Mouse (Mus musculus): ENCODE measurements at regions not wholly inside any gene's neighbourhood (a gene's known extent, or its start where the extent isn't known, plus 50 kb on each side); places are given as distances from the start of the nearest gene placed in this dataset.
A peak's percentile ranks its signal among the peaks of the same experiment; 100 is the strongest.

DNA sequence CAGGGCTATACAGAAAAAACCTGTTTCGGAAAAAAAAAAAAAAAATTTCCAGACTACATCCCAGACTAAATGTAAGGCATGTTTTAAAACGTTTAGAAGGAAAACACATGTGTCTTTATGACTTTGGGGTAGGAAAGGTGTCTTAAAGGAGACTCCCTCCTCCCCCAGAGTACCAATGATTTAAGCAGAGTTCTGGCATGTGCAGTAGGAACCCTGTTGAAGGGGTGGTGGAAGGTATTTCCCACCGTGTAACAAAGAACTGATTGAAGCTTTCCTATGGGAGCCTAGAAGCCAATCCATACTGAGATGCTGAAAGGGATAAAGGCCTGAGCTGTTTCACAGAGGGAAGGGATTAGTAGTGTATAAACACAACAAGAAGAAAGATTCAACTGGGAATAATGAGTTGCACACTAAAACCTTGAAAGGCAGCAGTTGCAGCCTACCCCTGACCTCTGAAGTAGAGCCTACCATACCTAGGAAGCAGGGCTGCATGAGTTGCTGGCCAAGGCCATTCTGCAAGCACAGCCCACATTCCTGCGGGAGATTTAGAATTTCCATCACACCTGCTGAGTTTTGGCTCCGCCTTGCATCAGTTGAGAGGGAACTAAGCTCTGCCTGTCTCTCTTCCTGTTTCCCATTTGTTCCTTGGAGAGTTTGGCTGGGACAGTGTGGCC, 132.4 kb upstream of the Topaz1 start:
- no peak overlapping the region for H3K4me2 ChIP-seq (ENCODE audit: low read depth, low read length)
- H3K4me3 ChIP-seq (ENCODE audit: low read length), result no peak overlapping the region
- whole genome bisulfite sequencing, result 25% methylated on average over 5 of the region's 5 CpGs
- no peak for TF ChIP-seq CTCF (IDR thresholded peaks at IDR 0.05; ENCODE audit: low read depth)
- ATAC-seq (no peak), DNase-seq (ENCODE audit: low spot score) (no peak)
- H3K4me1 ChIP-seq (ENCODE audit: insufficient read depth, low read length), result no peaks in the 10 kb centered on the region
- no peaks in the 10 kb centered on the region for H3K36me3 ChIP-seq (ENCODE audit: insufficient read depth, low read length)
- H3K27ac ChIP-seq, result no peak overlapping the region
- H3K9ac ChIP-seq (replicated peaks; ENCODE audit: low read length), result no peak overlapping the region
- no peaks in the 10 kb centered on the region for H3K27me3 ChIP-seq (ENCODE audit: insufficient read depth, low read length)
- H3K9me3 ChIP-seq (ENCODE audit: low read length), result no peaks in the 10 kb centered on the region

- peak; percentile 57 for DNase-seq (ENCODE audit: low spot score)
- ATAC-seq, result peak; percentile 28; the same call in 1 of the 2 replicates
- no peak overlapping the region for H3K9ac ChIP-seq (replicated peaks; ENCODE audit: low read length)
- H3K4me2 ChIP-seq (ENCODE audit: low read depth, low read length), result no peak overlapping the region
- H3K27me3 ChIP-seq (ENCODE audit: insufficient read depth, low read length), result no peaks in the 10 kb centered on the region
- no peaks in the 10 kb centered on the region for H3K4me1 ChIP-seq (ENCODE audit: insufficient read depth, low read length)
- H3K36me3 ChIP-seq (ENCODE audit: insufficient read depth, low read length), result no peaks in the 10 kb centered on the region
- no peaks in the 10 kb centered on the region for H3K9me3 ChIP-seq (ENCODE audit: low read length)
- TF ChIP-seq CTCF (IDR thresholded peaks at IDR 0.05; ENCODE audit: low read depth), result peak; percentile 83
- no peak overlapping the region for H3K4me3 ChIP-seq (ENCODE audit: low read length)
- H3K27ac ChIP-seq, result no peak overlapping the region
- 25% methylated on average over 4 of the region's 4 CpGs for WGBS
Measured at GRCm38 (mm10) chr9:122615351-122615750, 131.8 kb upstream of the Topaz1 start.

DNA sequence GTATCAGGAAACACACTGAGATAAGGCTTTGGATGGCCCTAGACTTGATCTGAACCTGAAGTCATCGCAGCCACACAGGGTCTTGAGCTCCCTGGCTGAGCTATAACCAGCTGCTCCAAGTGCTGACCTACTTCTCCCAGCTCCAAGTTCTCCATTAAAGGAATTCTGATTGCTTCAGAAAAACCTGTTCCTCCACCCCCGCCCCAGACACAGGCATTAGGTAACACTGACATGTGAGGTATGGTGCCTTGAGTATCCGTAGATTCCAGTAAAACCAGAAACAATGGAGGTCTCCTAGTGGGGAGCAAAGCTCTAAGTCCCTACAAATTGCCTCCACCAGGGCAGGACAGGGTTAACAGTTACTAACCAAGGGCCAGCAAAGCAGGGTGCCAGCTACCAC, 129.4 kb upstream of the Topaz1 start:
- H3K4me2 ChIP-seq (ENCODE audit: low read depth, low read length), result no peak overlapping the region
- ATAC-seq (no peak), DNase-seq (ENCODE audit: low spot score) (no peak)
- WGBS, result 55% methylated on average over 3 of the region's 3 CpGs
- no peaks in the 10 kb centered on the region for H3K9me3 ChIP-seq (ENCODE audit: low read length)
- H3K4me1 ChIP-seq (ENCODE audit: insufficient read depth, low read length), result no peaks in the 10 kb centered on the region
- H3K36me3 ChIP-seq (ENCODE audit: insufficient read depth, low read length), result no peaks in the 10 kb centered on the region
- H3K4me3 ChIP-seq (ENCODE audit: low read length), result no peak overlapping the region
- TF ChIP-seq CTCF (IDR thresholded peaks at IDR 0.05; ENCODE audit: low read depth), result no peak
- H3K27ac ChIP-seq, result no peak overlapping the region; the same call in 1 of the 2 replicates
- H3K27me3 ChIP-seq (ENCODE audit: insufficient read depth, low read length), result no peaks in the 10 kb centered on the region
- H3K9ac ChIP-seq (replicated peaks; ENCODE audit: low read length), result no peak overlapping the region

DNA sequence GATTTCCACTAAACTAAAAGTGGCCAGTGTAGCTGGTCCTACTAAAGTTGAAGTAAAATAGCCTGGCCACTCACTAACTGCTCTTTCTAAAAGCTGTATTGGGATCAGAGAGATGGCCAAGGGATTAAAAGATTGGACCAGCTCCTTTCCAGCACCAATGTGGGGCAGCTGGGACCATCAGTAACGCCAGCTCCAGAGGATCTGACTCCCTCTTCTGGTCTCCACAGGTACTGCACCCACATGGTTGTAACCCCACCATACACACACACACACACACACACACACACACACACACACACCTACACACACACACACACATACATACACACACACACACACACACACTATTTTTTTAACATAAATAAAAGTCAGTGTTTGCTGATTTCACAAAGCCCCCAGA, 122.1 kb upstream of the Topaz1 start:
- TF ChIP-seq CTCF (IDR thresholded peaks at IDR 0.05; ENCODE audit: low read depth), result peak; percentile 52
- Histone ChIP-seq H3K4me2 (ENCODE audit: low read depth, low read length) (no peak overlapping the region), H3K27ac (no peak overlapping the region), H3K4me1 (ENCODE audit: insufficient read depth, low read length) (peaks cover 6% of the 10 kb centered on the region; the same call in 1 of the 2 replicates), H3K27me3 (ENCODE audit: insufficient read depth, low read length) (no peaks in the 10 kb centered on the region), H3K9me3 (ENCODE audit: low read length) (no peaks in the 10 kb centered on the region), H3K36me3 (ENCODE audit: insufficient read depth, low read length) (no peaks in the 10 kb centered on the region), H3K9ac (replicated peaks; ENCODE audit: low read length) (no peak overlapping the region), H3K4me3 (ENCODE audit: low read length) (no peak overlapping the region)
- 70% methylated on average over 1 of the region's 1 CpGs for WGBS
- ATAC-seq (no peak), DNase-seq (ENCODE audit: low spot score) (no peak)

GRCm38 (mm10) chr9:122626346-122626745, 120.8 kb upstream of the Topaz1 start:
- Histone ChIP-seq H3K36me3 (ENCODE audit: insufficient read depth, low read length) (no peaks in the 10 kb centered on the region), H3K27me3 (ENCODE audit: insufficient read depth, low read length) (no peaks in the 10 kb centered on the region), H3K9ac (replicated peaks; ENCODE audit: low read length) (no peak overlapping the region), H3K4me2 (ENCODE audit: low read depth, low read length) (no peak overlapping the region), H3K4me1 (ENCODE audit: insufficient read depth, low read length) (peaks cover 6% of the 10 kb centered on the region; the same call in 1 of the 2 replicates), H3K9me3 (ENCODE audit: low read length) (no peaks in the 10 kb centered on the region), H3K27ac (no peak overlapping the region), H3K4me3 (ENCODE audit: low read length) (no peak overlapping the region)
- ATAC-seq (no peak), DNase-seq (ENCODE audit: low spot score) (no peak)
- no peak for TF ChIP-seq CTCF (IDR thresholded peaks at IDR 0.05; ENCODE audit: low read depth)
- 78% methylated on average over 6 of the region's 6 CpGs for WGBS

GRCm38 (mm10) chr9:122629171-122629904, 117.8 kb upstream of the Topaz1 start:
- no peaks in the 10 kb centered on the region for H3K36me3 ChIP-seq (ENCODE audit: insufficient read depth, low read length)
- H3K4me1 ChIP-seq (ENCODE audit: insufficient read depth, low read length), result peaks cover 6% of the 10 kb centered on the region; the same call in 1 of the 2 replicates
- peak; percentile 25 for DNase-seq (ENCODE audit: low spot score)
- no peak for ATAC-seq
- H3K9me3 ChIP-seq (ENCODE audit: low read length), result no peaks in the 10 kb centered on the region
- no peak overlapping the region for H3K9ac ChIP-seq (replicated peaks; ENCODE audit: low read length)
- H3K4me2 ChIP-seq (ENCODE audit: low read depth, low read length), result no peak overlapping the region
- no peak for TF ChIP-seq CTCF (IDR thresholded peaks at IDR 0.05; ENCODE audit: low read depth)
- H3K27ac ChIP-seq, result no peak overlapping the region
- H3K4me3 ChIP-seq (ENCODE audit: low read length), result no peak overlapping the region
- 26% methylated on average over 18 of the region's 18 CpGs for WGBS
- 0 out of 2 replicates have a peak, but pooled peaks cover 4% of the 10 kb centered on the region for H3K27me3 ChIP-seq (ENCODE audit: insufficient read depth, low read length)

DNA sequence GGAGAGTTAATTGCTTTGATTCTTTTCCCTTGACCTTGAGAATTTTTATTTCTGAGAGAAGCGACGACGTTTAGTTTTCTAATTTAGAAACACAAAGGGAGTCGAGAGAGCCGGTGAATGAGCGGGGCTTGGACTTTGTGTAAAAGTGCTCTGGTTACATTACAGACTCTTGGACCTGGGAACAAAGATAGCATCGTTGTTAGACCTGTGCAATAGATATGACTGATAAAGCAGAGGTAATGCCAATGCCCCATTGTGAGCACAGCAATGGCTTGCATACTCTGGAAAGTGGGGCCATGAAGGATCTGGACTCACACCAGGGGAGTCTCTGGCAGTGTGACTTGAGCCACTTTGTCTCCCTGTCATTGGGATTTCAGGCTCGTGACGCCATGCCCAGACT, 115.4 kb upstream of the Topaz1 start:
- DNase-seq (ENCODE audit: low spot score), result no peak
- peak overlapping the region; percentile 7; the same call in 1 of the 2 replicates for H3K27ac ChIP-seq
- ATAC-seq, result no peak
- H3K27me3 ChIP-seq (ENCODE audit: insufficient read depth, low read length), result 0 out of 2 replicates have a peak, but pooled peaks cover 4% of the 10 kb centered on the region
- H3K9me3 ChIP-seq (ENCODE audit: low read length), result no peaks in the 10 kb centered on the region
- no peak overlapping the region for H3K9ac ChIP-seq (replicated peaks; ENCODE audit: low read length)
- H3K36me3 ChIP-seq (ENCODE audit: insufficient read depth, low read length), result no peaks in the 10 kb centered on the region
- H3K4me3 ChIP-seq (ENCODE audit: low read length), result no peak overlapping the region
- TF ChIP-seq CTCF (IDR thresholded peaks at IDR 0.05; ENCODE audit: low read depth), result no peak
- H3K4me1 ChIP-seq (ENCODE audit: insufficient read depth, low read length), result peaks cover 11% of the 10 kb centered on the region; the same call in 1 of the 2 replicates
- no peak overlapping the region for H3K4me2 ChIP-seq (ENCODE audit: low read depth, low read length)
- WGBS, result 57% methylated on average over 9 of the region's 9 CpGs

Measured in hindbrain, postnatal 0 days (tissue).